Mouse (Mus musculus) cortical plate, adult 2 months (tissue): ENCODE results near the gene Ccdc113.

Experiments used
- CTCF ChIP-seq: fragments of 200-500 bp; IDR thresholded peaks from 2 replicates; pipeline ENCODE4 v1.5.1; 2011; ENCODE audit warnings: mild to moderate bottlenecking, control low read depth, low read length; ENCODE audit not compliant: insufficient read depth; ENCODE audit errors: extremely low read depth
- POLR2A ChIP-seq: fragments of 200-500 bp; IDR thresholded peaks from 2 replicates; pipeline ENCODE4 v1.6.1; 2011; ENCODE audit warnings: mild to moderate bottlenecking, low read length, control low read depth; ENCODE audit not compliant: insufficient read depth; ENCODE audit errors: extremely low read depth

DNA sequence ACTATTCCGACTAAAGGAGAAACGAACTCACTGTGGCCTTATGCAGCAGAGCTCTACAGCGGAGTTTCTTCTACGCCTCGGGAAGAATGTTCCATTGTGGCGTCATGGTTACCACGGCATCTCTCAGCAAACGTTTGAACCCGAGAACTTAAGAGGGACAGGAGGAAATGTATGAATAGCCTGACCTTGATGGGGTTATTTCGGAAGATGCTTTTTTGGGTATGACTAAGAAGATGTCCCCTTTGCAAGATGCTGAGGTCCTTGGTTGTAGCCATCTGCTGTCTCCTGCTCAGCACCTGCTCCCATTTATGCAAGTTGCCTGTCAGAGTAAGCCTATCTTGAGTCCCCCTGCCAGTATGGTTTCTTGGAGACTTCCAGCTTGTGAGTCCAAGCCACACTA, 42.4 kb downstream of the Ccdc113 start, which contains the start of gene Prss54:
- TF ChIP-seq POLR2A (no peak), CTCF (no peak)
